Mouse (Mus musculus): Measurements from ENCODE around the gene 4933411K16Rik.

The 4933411K16Rik gene

DNA sequence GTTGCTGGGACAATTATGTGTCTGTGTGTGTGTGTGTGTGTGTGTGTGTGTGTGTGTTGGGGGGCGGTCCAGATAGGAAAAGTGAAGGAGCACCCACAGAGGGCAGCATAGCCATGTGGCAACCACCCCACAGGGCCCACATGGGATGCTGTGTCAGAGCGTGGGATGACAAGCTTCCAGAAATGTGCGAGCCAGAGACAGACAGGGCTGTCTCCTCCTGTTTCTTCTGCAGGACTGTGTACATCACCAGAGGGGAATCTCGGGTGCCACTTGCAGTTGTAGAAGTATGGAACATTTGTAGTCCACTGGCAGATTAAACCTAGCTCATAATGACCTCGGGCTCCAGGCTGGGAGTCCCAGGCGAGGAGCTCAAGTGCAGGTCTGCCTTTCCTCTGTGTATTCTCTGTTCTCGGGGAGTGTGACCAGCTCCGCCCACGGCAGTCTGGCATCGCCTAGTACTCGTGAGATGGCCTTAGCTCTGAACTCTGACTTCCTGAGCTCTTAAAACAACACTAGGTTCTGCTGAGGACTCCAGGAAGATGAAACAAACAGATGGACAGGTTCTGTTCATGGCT lies 17.1 kb upstream of the 4933411K16Rik start:
- DNase-seq (ENCODE audit: extremely low read depth, low read depth, low spot score): no peak

GRCm38 (mm10) chr19:42035456-42036248 lies 16.4 kb upstream of the 4933411K16Rik start, which contains the start of gene Ankrd2:
Gene Ankrd2 (plus strand): TSS chr19:42036000.
- DNase-seq (ENCODE audit: extremely low read depth, low read depth, low spot score): no peak

GRCm38 (mm10) chr19:42036357-42036756 lies 15.7 kb upstream of the 4933411K16Rik start:
- no peak for DNase-seq (ENCODE audit: extremely low read depth, low read depth, low spot score)

- DNase-seq (ENCODE audit: extremely low read depth, low read depth, low spot score): no peak
Observed at GRCm38 (mm10) chr19:42037167-42037702, 14.8 kb upstream of the 4933411K16Rik start.

DNA sequence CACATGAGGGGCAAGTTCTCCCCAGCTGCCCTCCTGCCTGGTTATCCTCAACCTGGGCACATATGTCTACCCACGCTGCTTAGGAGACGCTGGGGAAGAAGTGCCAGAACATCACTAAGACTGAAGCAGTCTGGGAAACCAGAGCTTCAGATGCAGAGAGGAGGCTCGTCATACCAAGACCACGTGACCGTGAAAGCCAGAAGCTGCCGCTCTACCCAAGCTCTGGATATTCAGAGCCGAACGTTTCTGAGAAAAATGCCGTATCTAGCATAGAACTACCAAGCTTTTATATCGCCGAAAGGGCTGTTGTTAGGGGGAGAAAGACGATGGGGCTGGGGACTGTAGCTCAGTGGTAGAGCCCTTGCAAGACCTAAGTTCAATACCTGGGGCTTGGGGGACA lies 13.7 kb upstream of the 4933411K16Rik start:
- DNase-seq (ENCODE audit: extremely low read depth, low read depth, low spot score): no peak

GRCm38 (mm10) chr19:42043988-42044387 lies 8.1 kb upstream of the 4933411K16Rik start:
- no peak for DNase-seq (ENCODE audit: extremely low read depth, low read depth, low spot score)

DNA sequence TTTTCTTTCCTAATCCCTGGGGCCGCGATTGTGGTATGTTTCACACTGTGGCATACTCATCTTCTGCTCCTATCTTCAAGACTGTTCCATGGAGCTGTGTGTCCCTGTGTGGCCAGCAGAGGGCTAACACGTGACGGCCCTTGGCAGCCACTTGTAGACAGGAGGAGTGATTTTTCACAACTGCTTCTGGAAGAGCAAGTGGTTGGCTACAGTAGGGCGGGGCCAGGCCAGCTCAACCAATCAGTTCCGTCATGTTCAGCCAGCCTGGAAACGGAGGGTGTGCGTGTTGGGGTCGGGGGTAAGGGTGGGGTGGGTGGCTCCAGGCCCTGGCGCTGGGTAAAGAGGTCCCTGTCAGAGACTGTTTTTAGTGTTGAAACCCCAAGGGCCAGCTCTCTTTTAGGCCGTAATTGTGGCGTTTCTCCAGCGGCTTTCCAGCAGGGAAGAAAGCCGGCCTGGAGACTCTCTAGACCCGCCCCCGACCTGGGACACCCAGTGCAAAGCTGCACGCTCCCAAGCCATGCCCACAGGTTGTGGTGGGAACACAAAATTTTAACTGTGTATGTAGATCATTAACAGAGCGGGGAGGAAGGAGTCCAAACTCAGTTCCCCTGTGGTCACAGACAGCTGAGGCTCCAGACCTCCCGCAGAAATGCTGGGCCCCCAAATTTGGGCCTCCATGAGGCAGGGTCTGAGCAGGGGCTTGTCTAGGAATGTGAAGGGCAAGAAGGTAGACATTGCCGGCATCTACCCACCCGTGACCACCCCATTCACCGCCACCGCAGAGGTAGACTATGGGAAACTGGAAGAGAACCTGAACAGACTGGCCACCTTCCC lies 6.6 kb upstream of the 4933411K16Rik start, which contains the start of gene Hoga1:
Gene Hoga1 (plus strand): TSS at position 342 of the 834 bp plus-strand sequence.
- peak; percentile 54 for DNase-seq (ENCODE audit: extremely low read depth, low read depth, low spot score)

DNA sequence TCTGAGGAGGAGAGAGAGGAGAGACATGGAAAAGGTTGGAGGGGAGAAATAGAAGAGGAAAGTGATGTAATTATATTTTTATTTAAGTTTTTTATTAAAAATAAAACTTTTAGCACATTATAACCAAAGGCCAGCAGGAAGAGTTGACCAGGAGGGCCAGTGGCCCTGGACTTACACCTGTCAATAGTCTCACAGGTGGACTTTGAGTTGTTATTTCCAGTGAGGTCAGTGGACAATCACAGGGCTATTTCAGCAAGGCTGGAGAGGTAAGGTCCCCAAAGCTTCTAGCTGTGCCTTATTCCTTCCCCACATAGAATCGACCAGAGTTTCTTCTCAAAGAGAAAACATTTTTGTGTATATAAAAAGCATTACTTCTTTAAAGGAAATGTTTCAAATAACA lies 1.8 kb upstream of the 4933411K16Rik start:
- no peak for DNase-seq (ENCODE audit: extremely low read depth, low read depth, low spot score)

GRCm38 (mm10) chr19:42051351-42051750 lies 697 bp upstream of the 4933411K16Rik start:
- no peak for DNase-seq (ENCODE audit: extremely low read depth, low read depth, low spot score)

DNA sequence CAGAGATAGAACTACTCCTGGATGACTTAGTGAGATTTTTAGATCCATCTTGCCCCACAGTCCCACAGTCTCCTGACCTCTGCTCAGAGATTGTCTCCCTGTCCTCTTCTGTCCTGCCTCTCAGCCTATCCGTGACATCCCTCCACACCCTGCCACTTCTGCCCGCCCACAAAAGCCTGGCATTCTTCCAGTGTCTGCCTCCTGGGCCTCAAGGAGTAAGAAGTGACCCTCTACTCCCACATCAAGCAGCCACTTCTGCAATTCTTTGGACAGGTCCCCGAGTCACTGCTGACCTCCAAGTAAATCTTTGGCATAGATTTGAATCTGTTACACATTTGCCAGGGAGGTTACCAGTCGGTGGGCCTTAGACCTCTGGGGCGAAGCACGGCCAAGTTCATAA lies 2.2 kb downstream of the 4933411K16Rik start:
- no peak for DNase-seq (ENCODE audit: extremely low read depth, low read depth, low spot score)

GRCm38 (mm10) chr19:42055881-42056280 lies 3.8 kb downstream of the 4933411K16Rik start:
- no peak for DNase-seq (ENCODE audit: extremely low read depth, low read depth, low spot score)

DNA sequence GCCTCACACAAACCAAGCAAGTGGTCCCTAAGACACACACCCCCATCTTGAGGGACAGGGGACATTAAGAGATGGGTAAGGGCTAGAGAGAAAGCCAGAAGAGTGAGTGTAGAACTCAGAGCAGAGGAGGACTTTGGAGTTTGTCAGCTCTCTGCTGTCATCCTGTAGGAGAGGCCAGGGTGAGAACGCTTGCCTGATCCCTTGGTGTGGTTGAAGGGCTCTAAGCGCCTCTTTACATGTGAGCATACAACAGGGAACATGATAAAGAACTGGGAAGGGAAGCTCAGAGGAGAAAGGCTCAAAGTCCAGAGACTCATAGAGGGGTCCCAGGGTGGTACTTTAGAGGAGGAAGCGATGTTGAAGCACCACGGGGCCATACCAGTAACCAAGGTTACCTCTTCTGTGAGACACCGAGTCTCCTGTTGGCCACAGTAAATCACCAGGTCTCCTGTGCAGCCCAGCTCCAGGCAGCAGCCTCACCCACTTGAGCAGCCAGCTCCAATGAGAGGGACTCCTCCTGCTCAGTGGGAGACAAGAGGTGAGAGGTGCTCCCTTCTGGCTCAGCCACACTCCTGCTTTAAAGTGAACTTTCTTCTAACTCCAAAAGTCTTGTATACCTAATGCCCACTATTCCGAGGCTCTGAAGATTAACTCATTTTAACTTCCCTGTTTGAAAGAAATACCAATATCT lies 4.8 kb downstream of the 4933411K16Rik start:
- DNase-seq (ENCODE audit: extremely low read depth, low read depth, low spot score): no peak

GRCm38 (mm10) chr19:42058426-42058825 lies 6.4 kb downstream of the 4933411K16Rik start:
- peak; percentile 86 for DNase-seq (ENCODE audit: extremely low read depth, low read depth, low spot score)

DNA sequence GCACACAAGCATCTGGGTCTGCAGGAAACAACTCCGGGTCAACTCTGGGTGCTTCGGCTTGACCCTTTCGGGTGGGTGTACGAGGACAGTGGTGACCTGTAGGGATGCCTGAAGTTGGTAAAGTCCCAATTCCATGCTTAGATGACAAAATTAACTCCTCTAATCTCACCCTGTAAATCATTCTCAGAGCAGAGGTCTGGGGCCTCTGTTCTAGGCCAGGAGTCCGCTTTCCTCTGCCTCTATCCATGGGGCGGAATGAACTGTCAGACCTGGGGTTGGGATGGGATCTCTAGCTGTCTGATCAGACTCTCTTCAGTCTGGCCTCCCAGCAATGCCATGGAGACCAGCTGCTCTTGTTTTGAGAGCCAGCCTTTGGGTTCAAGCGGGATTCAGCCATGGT lies 9.4 kb downstream of the 4933411K16Rik start:
- DNase-seq (ENCODE audit: extremely low read depth, low read depth, low spot score): no peak

DNA sequence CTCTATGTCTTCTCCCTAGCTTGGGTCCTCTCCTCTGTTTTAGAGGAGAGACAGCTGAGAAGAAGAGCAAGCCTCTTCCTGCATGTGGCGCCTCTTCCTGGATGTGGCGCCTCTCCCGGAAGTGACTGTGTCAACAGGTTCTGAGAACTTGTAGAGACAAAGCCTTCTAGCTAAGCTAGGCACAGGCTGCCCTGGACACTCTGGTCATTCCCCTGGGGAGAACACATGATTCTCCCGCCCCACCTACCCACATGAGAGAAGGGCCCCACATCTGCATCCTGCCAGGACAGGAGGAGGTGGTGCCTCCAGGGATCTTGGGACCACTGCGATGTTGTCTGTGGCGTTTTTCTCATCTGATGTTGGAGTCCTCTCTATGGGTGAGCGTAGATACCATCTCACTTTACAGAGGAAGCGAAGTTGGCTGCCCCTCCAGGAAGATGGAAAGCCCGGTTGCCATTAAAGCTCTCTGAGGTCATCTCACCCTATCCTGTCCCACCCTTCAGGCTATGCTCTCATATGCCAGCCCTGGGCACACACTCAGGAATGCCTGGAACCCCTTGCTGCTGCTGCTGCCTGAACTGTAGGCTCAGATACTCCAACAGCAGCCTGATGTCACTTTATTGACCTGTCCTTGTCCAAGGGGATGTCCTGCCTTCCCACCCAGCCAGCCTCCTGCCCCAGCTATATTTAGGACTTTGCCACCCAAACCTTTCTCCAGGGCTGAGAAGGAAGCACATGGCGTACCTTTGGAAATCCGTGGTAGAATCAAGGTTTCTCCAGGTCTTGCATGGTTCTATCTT lies 16.6 kb downstream of the 4933411K16Rik start:
- DNase-seq (ENCODE audit: extremely low read depth, low read depth, low spot score): no peak

- no peak for DNase-seq (ENCODE audit: extremely low read depth, low read depth, low spot score)
Observed at GRCm38 (mm10) chr19:42069241-42069525, 17.1 kb downstream of the 4933411K16Rik start.

DNA sequence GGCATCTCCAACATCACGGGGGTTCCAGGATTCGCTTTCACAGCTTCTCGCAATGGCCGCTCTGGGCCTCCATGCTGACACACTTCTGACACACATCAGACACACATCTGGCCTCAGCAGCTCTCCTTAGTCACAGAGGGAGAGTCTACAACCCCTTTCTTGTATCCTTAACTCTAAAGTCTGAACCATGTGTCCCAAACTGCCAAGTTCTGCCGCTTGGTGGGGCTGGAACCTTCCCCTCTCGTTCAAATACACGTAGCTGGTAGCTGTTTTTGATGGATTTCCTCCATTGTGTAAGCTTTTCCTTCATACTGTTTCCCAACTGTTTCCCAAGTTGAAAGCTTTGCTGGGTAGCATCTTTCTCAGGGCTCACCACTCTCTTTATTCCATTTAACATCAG lies 19.2 kb downstream of the 4933411K16Rik start:
- DNase-seq (ENCODE audit: extremely low read depth, low read depth, low spot score): no peak

DNA sequence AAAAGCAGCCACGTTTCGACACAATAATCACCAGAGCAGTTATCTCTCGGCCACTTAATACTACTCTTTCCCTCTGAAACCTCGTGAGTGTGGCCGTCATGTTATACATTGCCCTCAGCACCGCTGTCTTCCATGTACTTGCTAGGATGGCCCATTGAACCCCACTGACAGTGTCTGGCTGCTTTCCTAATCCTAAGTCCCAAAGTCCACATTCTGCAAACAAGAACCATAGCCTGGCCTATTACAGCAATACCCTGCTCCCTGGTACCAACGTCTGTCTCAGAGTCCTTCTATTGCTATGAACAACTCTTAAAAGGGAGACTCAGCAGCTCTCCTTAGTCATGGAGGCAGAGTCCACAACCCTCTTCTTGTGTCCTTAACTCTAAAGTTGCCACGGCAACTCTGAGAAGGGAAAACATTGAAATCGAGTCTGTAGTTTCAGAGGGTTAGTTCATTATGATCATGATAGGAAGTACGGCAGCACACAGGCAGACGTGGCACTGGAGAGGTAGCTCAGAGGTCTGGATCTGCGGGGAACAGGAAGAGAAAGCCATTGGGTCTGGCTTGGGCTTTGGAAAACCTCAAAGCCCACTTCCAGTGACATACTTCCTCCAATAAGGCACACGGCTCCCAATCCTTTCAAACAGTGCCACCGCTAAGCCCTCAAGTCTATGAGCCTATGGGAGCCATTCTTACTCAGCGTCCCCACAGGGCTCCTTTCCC lies 20.0 kb downstream of the 4933411K16Rik start:
- DNase-seq (ENCODE audit: extremely low read depth, low read depth, low spot score): no peak

DNA sequence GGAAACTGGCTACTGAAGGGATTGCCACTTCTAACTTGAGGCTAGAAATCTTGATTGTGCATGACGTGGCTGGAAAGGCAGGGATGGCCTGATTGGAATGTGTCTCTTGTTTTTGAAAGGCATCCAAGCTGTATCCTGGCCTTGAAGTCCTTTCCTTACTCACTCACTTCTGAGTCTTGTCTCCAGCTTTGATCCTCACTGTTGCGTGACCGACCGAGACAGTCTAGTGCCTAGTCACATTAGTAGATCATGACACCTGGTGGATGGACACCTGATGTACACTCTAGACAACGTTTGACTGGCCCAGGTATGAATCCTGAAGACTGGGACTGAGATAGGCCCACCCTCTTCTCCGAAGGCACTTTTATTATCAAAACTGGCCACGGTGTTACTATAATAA lies 20.8 kb downstream of the 4933411K16Rik start:
- DNase-seq (ENCODE audit: extremely low read depth, low read depth, low spot score): no peak
